Mouse (Mus musculus) urinary bladder, postnatal 25 days (tissue): ENCODE data around the gene Selplg.

ENCODE experiments used
- DNase-seq: peaks from one replicate; pipeline ENCODE4 v3.0.0; 2022; ENCODE audit warnings: low spot score

Selplg gene

GRCm38 (mm10) chr5:113854494-113854893, 22.1 kb upstream of the Selplg start:
- DNase-seq: peak; percentile 89

GRCm38 (mm10) chr5:113853541-113853940, 21.1 kb upstream of the Selplg start:
- no peak for DNase-seq

GRCm38 (mm10) chr5:113852463-113852862, 20.0 kb upstream of the Selplg start:
- DNase-seq: no peak

GRCm38 (mm10) chr5:113850680-113851230, 18.3 kb upstream of the Selplg start:
- no peak for DNase-seq

- DNase-seq: no peak
Observed at GRCm38 (mm10) chr5:113847636-113848035, 15.2 kb upstream of the Selplg start.

GRCm38 (mm10) chr5:113846656-113847055, 14.2 kb upstream of the Selplg start:
- no peak for DNase-seq

GRCm38 (mm10) chr5:113845627-113846026, 13.2 kb upstream of the Selplg start:
- no peak for DNase-seq

- peak; percentile 63 for DNase-seq
Observed at GRCm38 (mm10) chr5:113844721-113845120, 12.3 kb upstream of the Selplg start.

GRCm38 (mm10) chr5:113844106-113844505, 11.7 kb upstream of the Selplg start:
- no peak for DNase-seq

- DNase-seq: no peak
Observed at GRCm38 (mm10) chr5:113842906-113843305, 10.5 kb upstream of the Selplg start.

GRCm38 (mm10) chr5:113842244-113842643, 9.8 kb upstream of the Selplg start:
- DNase-seq: no peak

GRCm38 (mm10) chr5:113841243-113842225, 9.1 kb upstream of the Selplg start:
- no peak for DNase-seq

- no peak for DNase-seq
Observed at GRCm38 (mm10) chr5:113840443-113840842, 8.0 kb upstream of the Selplg start.

- no peak for DNase-seq
Observed at GRCm38 (mm10) chr5:113836961-113837360, 4.5 kb upstream of the Selplg start.

GRCm38 (mm10) chr5:113833316-113833947, 988 bp upstream of the Selplg start:
- no peak for DNase-seq

GRCm38 (mm10) chr5:113831741-113832140, 703 bp downstream of the Selplg start:
- DNase-seq: no peak

GRCm38 (mm10) chr5:113830796-113831195, 1.6 kb downstream of the Selplg start:
- no peak for DNase-seq

GRCm38 (mm10) chr5:113830292-113830643, 2.2 kb downstream of the Selplg start:
- no peak for DNase-seq

- DNase-seq: no peak
Observed at GRCm38 (mm10) chr5:113829566-113830291, 2.7 kb downstream of the Selplg start.

- DNase-seq: no peak
Observed at GRCm38 (mm10) chr5:113828481-113828880, 4.0 kb downstream of the Selplg start.

- no peak for DNase-seq
Observed at GRCm38 (mm10) chr5:113827991-113828411, 4.4 kb downstream of the Selplg start.

GRCm38 (mm10) chr5:113826619-113827018, 5.8 kb downstream of the Selplg start:
- no peak for DNase-seq
